Mouse (Mus musculus) midbrain, embryonic 12.5 days (tissue): ENCODE results near the gene Arfgef2. TPM values are rescaled to one million over a fixed set of nuclear protein-coding genes. Genes with fewer than 3 reads are reported as not detected.
A peak's percentile ranks its signal among the peaks of the same experiment; 100 is the strongest.

Experiments used
- ATAC-seq: fragments of 200-750 bp; cut with Nextera tagmentation; 2 replicates; pipeline ENCODE4 v1.8.0; 2017; ENCODE audit warnings: low read depth, moderate TSS enrichment, moderate library complexity; ENCODE audit not compliant: low FRiP score
- H3K27ac ChIP-seq: fragments of 300-500 bp; sonication (generic); replicated peaks from 2 replicates; pipeline ENCODE4 v1.5.1; 2016; ENCODE audit warnings: mild to moderate bottlenecking
- H3K27me3 ChIP-seq: fragments of 300-500 bp; sonication (generic); 2 replicates; pipeline ENCODE4 v1.6.1; 2016; ENCODE audit warnings: mild to moderate bottlenecking
- H3K36me3 ChIP-seq: fragments of 300-500 bp; sonication (generic); 2 replicates; pipeline ENCODE4 v1.6.1; 2016
- H3K4me1 ChIP-seq: fragments of 300-500 bp; sonication (generic); 2 replicates; pipeline ENCODE4 v1.6.1; 2016
- H3K4me2 ChIP-seq: fragments of 300-500 bp; sonication (generic); replicated peaks from 2 replicates; pipeline ENCODE4 v1.6.1; 2016; ENCODE audit warnings: mild to moderate bottlenecking, moderate library complexity
- H3K4me3 ChIP-seq: fragments of 300-500 bp; sonication (generic); 2 replicates; pipeline ENCODE4 v1.5.1; 2016; ENCODE audit warnings: mild to moderate bottlenecking
- H3K9ac ChIP-seq: fragments of 300-500 bp; sonication (generic); replicated peaks from 2 replicates; pipeline ENCODE4 v1.6.1; 2016; ENCODE audit warnings: mild to moderate bottlenecking, moderate library complexity
- H3K9me3 ChIP-seq: fragments of 300-500 bp; sonication (generic); 2 replicates; pipeline ENCODE4 v1.6.1; 2016; ENCODE audit warnings: mild to moderate bottlenecking
- WGBS: fragments of 180-500 bp; shearing (Covaris S2); methylation state at CpG from one replicate; pipeline ENCODE4 v1.1.7; 2016; 5-methylcytosine and 5-hydroxymethylcytosine counted together
- polyA plus RNA-seq: library from polyadenylated mRNA; unstranded; fragments of >200 nt; fragmentation: Nextera tagmentation; extraction: Ambion mirVana; gene quantifications from 2 replicates; pipeline ENCODE4 v1.2.1, GENCODE M21; 2016

Gene Arfgef2
- polyA plus RNA-seq, 1 experiment from 2014 or later: 5.8 TPM

GRCm38 (mm10) chr2:166896974-166897373 lies 91.6 kb downstream of the Arfgef2 start:
- Histone ChIP-seq H3K27me3 (no peaks in the 10 kb centered on the region), H3K9me3 (no peaks in the 10 kb centered on the region), H3K36me3 (0 out of 2 replicates have a peak, but pooled peaks cover 21% of the 10 kb centered on the region), H3K9ac (no peak overlapping the region), H3K4me1 (no peaks in the 10 kb centered on the region), H3K4me2 (no peak overlapping the region), H3K4me3 (no peak overlapping the region), H3K27ac (no peak overlapping the region)
- WGBS: 90% methylated on average over 12 of the region's 12 CpGs
- no peak for ATAC-seq

- Histone ChIP-seq H3K27ac (no peak overlapping the region), H3K4me3 (no peak overlapping the region), H3K36me3 (0 out of 2 replicates have a peak, but pooled peaks cover 9% of the 10 kb centered on the region), H3K9me3 (no peaks in the 10 kb centered on the region), H3K27me3 (no peaks in the 10 kb centered on the region), H3K4me2 (no peak overlapping the region), H3K9ac (no peak overlapping the region), H3K4me1 (no peaks in the 10 kb centered on the region)
- 95% methylated on average over 2 of the region's 2 CpGs for WGBS
- no peak for ATAC-seq
These were observed 93.8 kb downstream of the Arfgef2 start for GRCm38 (mm10) chr2:166899161-166899560.

DNA sequence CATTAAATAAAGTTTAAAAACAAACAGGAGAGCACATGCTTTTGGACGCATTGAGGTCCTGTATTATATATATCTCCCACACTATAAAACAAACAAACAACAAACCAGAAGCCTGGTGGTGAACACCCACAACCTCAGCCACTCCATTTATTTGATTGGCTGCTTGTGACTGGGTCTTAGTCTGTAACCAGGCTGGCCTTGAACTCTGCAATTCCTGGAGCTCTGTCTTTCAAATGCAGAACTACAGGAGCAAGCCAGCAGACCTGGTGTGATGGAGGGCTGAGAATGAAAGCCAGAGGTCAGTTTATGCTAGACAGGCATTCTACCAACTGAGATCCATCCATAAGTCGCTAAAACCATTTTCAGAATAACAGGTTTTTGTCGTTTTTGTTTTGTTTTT lies 94.4 kb downstream of the Arfgef2 start:
- no peaks in the 10 kb centered on the region for H3K27me3 ChIP-seq
- H3K9me3 ChIP-seq: no peaks in the 10 kb centered on the region
- no peak overlapping the region for H3K9ac ChIP-seq
- 0 out of 2 replicates have a peak, but pooled peaks cover 3% of the 10 kb centered on the region for H3K36me3 ChIP-seq
- no peak overlapping the region for H3K4me3 ChIP-seq
- H3K4me2 ChIP-seq: no peak overlapping the region
- no peak for ATAC-seq
- no peaks in the 10 kb centered on the region for H3K4me1 ChIP-seq
- WGBS: 76% methylated on average over 3 of the region's 3 CpGs
- no peak overlapping the region for H3K27ac ChIP-seq

DNA sequence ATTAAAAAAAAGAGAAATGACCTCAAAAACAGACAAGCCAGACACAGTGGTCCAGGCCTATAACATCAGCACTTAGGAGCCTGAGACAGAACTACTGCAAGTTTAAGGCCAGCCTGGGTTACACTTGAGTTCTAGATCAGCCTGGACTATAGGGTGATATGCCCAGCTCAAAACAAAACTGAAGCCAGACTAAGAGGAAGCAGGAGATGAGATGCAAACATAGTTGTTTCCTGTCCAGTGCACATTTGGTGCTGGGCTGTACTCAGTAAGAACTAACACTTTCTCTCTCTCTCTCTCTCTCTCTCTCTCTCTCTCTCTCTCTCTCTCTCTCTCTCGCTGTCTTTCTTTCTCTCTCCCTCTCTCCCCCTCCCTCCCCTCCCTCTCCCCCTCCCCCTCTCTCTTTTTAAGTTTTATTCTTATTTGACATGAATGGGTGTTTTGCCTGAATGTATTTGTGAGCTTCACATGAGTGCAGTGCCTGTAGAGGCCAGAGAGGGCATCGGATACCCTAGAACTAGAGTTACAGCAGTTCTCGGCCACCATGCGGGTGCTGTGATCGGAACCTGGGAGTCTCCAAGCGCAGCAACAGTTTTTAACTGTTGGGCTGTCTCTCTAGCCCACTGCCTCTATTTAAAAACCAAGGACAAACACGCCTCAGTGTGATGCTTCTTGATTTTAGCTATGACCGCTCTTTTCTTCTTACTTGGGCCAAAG lies 95.6 kb downstream of the Arfgef2 start:
- Histone ChIP-seq H3K9ac (no peak overlapping the region), H3K4me3 (no peak overlapping the region), H3K4me1 (peaks cover 4% of the 10 kb centered on the region; the same call in 1 of the 2 replicates), H3K4me2 (no peak overlapping the region), H3K27me3 (no peaks in the 10 kb centered on the region), H3K9me3 (no peaks in the 10 kb centered on the region), H3K27ac (no peak overlapping the region), H3K36me3 (no peaks in the 10 kb centered on the region)
- WGBS: 86% methylated on average over 8 of the region's 8 CpGs
- no peak for ATAC-seq

- Histone ChIP-seq H3K4me1 (peaks cover 15% of the 10 kb centered on the region), H3K36me3 (no peaks in the 10 kb centered on the region), H3K9ac (no peak overlapping the region), H3K4me3 (no peak overlapping the region), H3K4me2 (no peak overlapping the region), H3K27ac (no peak overlapping the region), H3K9me3 (no peaks in the 10 kb centered on the region), H3K27me3 (no peaks in the 10 kb centered on the region)
- 93% methylated on average over 6 of the region's 6 CpGs for WGBS
- no peak for ATAC-seq
These were observed 98.4 kb downstream of the Arfgef2 start for GRCm38 (mm10) chr2:166903719-166904282.

GRCm38 (mm10) chr2:166905711-166906522 lies 100.5 kb downstream of the Arfgef2 start, which contains the start of gene Cse1l:
Gene Cse1l (plus strand): TSS chr2:166906040.
- no peaks in the 10 kb centered on the region for H3K9me3 ChIP-seq
- peak within 1 kb of the TSS; percentile 97 for H3K4me2 ChIP-seq
- H3K4me3 ChIP-seq: peak within 1 kb of the TSS; percentile 91
- under 1% methylated on average over 80 of the region's 80 CpGs for WGBS
- ATAC-seq: peak; percentile 98
- no peaks in the 10 kb centered on the region for H3K27me3 ChIP-seq
- H3K4me1 ChIP-seq: peaks cover 15% of the 10 kb centered on the region
- H3K36me3 ChIP-seq: peaks cover 10% of the 10 kb centered on the region; the same call in 1 of the 2 replicates
- peak within 1 kb of the TSS; percentile 83 for H3K9ac ChIP-seq
- H3K27ac ChIP-seq: peak within 1 kb of the TSS; percentile 98

DNA sequence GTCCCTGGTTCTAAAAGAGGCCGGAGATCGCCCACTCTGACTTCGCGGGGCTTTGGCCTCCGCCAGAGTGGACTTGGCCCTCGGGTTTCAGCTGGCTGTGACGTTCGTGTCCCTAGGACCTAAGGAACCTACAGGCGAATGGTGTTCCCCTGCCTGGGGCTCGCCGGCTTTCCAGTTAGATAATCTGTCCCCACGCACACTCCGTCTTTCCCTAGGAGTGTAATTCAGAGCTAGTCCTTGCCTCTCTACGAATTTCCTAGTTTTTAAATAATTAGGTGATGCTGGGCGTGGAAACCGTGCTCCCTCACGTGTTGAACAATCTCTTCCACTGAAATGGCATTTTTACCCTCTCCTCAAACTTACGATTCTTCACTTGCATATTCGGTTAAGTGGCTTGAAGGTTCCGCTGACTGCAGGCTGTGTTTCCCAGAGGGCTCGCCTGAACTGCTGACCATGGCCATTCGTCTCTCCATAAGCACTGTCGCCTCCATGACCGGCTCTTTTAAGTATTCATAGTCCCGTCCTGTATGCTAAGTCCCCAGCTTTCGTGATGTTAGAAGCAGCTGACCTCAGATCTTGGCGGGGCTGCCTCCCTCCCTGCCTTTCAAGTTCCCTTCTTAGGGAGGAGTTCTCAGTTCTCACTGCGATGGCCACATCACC lies 101.3 kb downstream of the Arfgef2 start:
- peaks cover 15% of the 10 kb centered on the region for H3K4me1 ChIP-seq
- no peaks in the 10 kb centered on the region for H3K9me3 ChIP-seq
- H3K27me3 ChIP-seq: no peaks in the 10 kb centered on the region
- H3K4me3 ChIP-seq: peak overlapping the region; percentile 91
- 1% methylated on average over 28 of the region's 28 CpGs for WGBS
- ATAC-seq: peak; percentile 33; the same call in 1 of the 2 replicates
- peak overlapping the region; percentile 98 for H3K27ac ChIP-seq
- H3K9ac ChIP-seq: peak overlapping the region; percentile 83
- H3K4me2 ChIP-seq: peak overlapping the region; percentile 97
- peaks cover 10% of the 10 kb centered on the region; the same call in 1 of the 2 replicates for H3K36me3 ChIP-seq

DNA sequence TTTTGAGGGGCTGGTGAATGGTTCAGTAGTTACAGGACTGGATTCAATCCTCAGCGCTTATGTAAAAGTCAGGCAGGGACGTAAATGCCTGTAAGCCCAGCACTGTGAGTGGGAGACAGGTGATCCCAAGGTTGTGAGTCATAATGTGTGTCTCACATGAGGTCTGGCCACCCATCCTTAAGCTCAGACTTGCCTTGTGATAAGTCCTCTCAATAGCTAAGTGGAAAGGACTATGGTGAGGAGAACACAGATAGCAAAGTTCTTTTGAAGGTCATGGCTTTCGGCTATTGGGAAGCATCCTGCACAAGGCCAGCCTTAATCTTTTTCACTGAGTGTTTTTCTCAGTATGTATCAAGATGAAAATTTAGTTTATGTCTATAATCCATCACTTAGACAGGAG lies 104.3 kb downstream of the Arfgef2 start:
- Histone ChIP-seq H3K27ac (no peak overlapping the region), H3K9me3 (no peaks in the 10 kb centered on the region), H3K4me1 (peaks cover 15% of the 10 kb centered on the region), H3K4me3 (no peak overlapping the region), H3K36me3 (peaks cover 10% of the 10 kb centered on the region; the same call in 1 of the 2 replicates), H3K9ac (no peak overlapping the region), H3K27me3 (no peaks in the 10 kb centered on the region), H3K4me2 (no peak overlapping the region)
- WGBS: 97% methylated on average over 3 of the region's 3 CpGs
- ATAC-seq: no peak

GRCm38 (mm10) chr2:166910536-166910935 lies 105.1 kb downstream of the Arfgef2 start:
- H3K4me3 ChIP-seq: no peak overlapping the region
- no peaks in the 10 kb centered on the region for H3K27me3 ChIP-seq
- no peak overlapping the region for H3K4me2 ChIP-seq
- 97% methylated on average over 8 of the region's 8 CpGs for WGBS
- no peak overlapping the region for H3K9ac ChIP-seq
- peaks cover 10% of the 10 kb centered on the region; the same call in 1 of the 2 replicates for H3K36me3 ChIP-seq
- ATAC-seq: no peak
- H3K9me3 ChIP-seq: no peaks in the 10 kb centered on the region
- H3K4me1 ChIP-seq: peaks cover 12% of the 10 kb centered on the region
- H3K27ac ChIP-seq: no peak overlapping the region

DNA sequence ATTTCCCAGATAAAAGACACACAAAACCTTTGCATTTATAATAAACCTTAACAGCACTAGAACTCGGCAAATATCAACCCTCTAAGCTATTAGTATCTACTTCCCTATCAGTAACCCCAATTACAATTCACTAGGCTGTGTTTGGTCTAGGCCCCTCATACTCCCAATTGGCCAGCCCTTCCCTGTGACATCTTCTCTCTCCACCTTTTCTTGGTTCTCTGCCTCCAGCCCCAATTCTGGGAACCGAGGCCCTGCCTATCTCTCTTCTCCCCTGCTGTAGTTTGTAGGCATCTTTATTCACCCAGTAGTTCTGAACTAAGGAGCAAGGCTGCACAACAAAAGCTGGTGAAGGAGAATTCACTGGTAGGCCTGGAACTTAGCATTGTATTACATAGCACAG lies 118.6 kb downstream of the Arfgef2 start:
- H3K9ac ChIP-seq: no peak overlapping the region
- ATAC-seq: no peak
- H3K4me1 ChIP-seq: no peaks in the 10 kb centered on the region
- no peak overlapping the region for H3K4me3 ChIP-seq
- H3K27ac ChIP-seq: no peak overlapping the region
- 88% methylated on average over 2 of the region's 2 CpGs for WGBS
- H3K27me3 ChIP-seq: no peaks in the 10 kb centered on the region
- no peaks in the 10 kb centered on the region for H3K9me3 ChIP-seq
- no peak overlapping the region for H3K4me2 ChIP-seq
- peaks cover 83% of the 10 kb centered on the region for H3K36me3 ChIP-seq

- no peaks in the 10 kb centered on the region for H3K4me1 ChIP-seq
- H3K27me3 ChIP-seq: no peaks in the 10 kb centered on the region
- no peak overlapping the region for H3K27ac ChIP-seq
- no peak overlapping the region for H3K4me3 ChIP-seq
- no peak for ATAC-seq
- H3K36me3 ChIP-seq: peaks cover 89% of the 10 kb centered on the region
- no peaks in the 10 kb centered on the region for H3K9me3 ChIP-seq
- H3K9ac ChIP-seq: no peak overlapping the region
- WGBS: 92% methylated on average over 6 of the region's 6 CpGs
- H3K4me2 ChIP-seq: no peak overlapping the region
These were observed 128.6 kb downstream of the Arfgef2 start for GRCm38 (mm10) chr2:166933943-166934342.
